Mouse (Mus musculus) embryonic fibroblast, embryonic 13.5 days (primary cell): ENCODE data around the gene Hsd17b13. TPM values are rescaled to one million over a fixed set of nuclear protein-coding genes. Genes with fewer than 3 reads are reported as not detected.

Experiments used
- H3K27ac ChIP-seq: 2 replicates; pipeline ENCODE4 v1.5.1; 2012; ENCODE audit warnings: low read length, control low read depth, inconsistent platforms; ENCODE audit not compliant: insufficient read depth
- H3K4me1 ChIP-seq: 2 replicates; pipeline ENCODE4 v1.6.1; 2011; ENCODE audit warnings: low read length; ENCODE audit not compliant: control insufficient read depth, insufficient read depth
- H3K4me3 ChIP-seq: 2 replicates; pipeline ENCODE4 v1.5.1; 2011; ENCODE audit warnings: mild to moderate bottlenecking, control low read depth, low read length; ENCODE audit not compliant: insufficient read depth
- CTCF ChIP-seq: IDR thresholded peaks from 2 replicates; pipeline ENCODE4 v1.5.1; 2011; ENCODE audit warnings: mild to moderate bottlenecking, control low read depth, low read length, moderate library complexity, borderline replicate concordance; ENCODE audit not compliant: insufficient read depth
- POLR2A ChIP-seq: IDR thresholded peaks from 2 replicates; pipeline ENCODE4 v1.6.1; 2011; ENCODE audit warnings: low read depth, mild to moderate bottlenecking, control low read depth, low read length, moderate library complexity
- polyA plus RNA-seq: library from polyadenylated mRNA; stranded (reverse); fragments of >200 nt; gene quantifications from 2 replicates; pipeline ENCODE4 v1.2.4, GENCODE M21; 2011; ENCODE audit warnings: low read depth; ENCODE audit not compliant: missing spikeins, insufficient read length

Hsd17b13 gene
- polyA plus RNA-seq, 1 experiment = not detected

DNA sequence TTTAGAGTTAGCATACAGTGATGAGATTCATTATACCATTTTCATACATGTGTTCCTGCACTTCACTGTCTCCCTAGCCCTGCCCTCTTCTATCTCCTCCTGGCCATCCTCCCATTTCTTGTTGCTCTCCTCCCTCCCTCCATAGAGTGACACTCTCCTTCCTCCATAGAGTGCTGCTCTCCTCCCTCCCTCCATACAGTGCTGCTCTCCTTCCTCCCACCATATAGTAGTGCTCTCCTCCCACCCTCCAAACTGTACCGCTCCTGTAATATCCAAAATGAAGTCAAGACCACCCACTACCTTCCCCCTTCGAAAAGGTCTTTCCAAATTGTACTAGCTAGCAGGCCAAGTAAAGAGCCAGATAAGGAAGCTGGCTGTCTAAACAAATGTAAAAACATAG, 53.5 kb downstream of the Hsd17b13 start:
- Histone ChIP-seq H3K4me1 (no peaks in the 10 kb centered on the region; the same call in 1 of the 2 replicates), H3K4me3 (no peak overlapping the region), H3K27ac (no peak overlapping the region)
- TF ChIP-seq CTCF = no peak
- TF ChIP-seq POLR2A = no peak

DNA sequence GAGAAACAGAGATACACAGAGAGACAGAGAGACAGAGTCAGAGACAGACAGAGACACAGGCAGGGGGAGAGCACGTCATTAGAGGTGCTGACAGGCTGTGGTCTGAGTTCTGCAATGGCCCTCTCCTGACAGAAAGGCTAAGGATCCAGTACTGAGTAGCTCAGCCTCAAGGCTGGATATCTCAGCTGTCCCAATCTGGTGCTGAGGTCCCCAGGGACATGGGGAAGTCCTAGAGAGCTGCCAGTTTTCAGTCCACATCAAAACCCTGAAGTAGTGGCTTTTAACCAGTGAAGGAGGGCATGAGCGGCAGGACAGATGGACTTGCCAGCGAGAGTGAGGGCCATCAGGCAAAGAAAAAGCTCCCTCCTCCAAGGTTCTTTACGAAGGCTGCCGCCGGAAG, 54.1 kb downstream of the Hsd17b13 start:
- Histone ChIP-seq H3K4me1 (no peaks in the 10 kb centered on the region; the same call in 1 of the 2 replicates), H3K27ac (no peak overlapping the region), H3K4me3 (no peak overlapping the region)
- TF ChIP-seq CTCF (no peak), POLR2A (no peak)

DNA sequence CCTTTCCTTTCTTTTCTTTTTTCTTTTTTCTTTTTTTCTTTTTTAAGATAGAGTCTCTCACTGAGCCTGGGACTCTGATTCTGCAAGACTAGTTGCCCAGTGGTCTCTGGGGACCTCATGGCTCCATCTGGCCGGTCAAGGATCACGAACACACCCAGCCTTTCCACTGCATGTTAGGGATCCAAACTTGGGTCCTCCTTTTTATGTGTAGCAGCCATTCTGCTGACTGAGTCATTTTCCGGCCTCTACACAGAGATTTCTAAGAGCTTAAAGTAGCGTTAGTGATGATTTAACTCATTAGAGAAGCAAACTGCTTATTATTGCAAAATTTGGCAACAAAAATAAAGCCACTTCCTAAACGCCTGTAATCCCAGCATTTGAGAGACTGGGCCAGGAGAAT, 54.8 kb downstream of the Hsd17b13 start:
- Histone ChIP-seq H3K4me1 (no peaks in the 10 kb centered on the region), H3K27ac (no peak overlapping the region), H3K4me3 (no peak overlapping the region)
- TF ChIP-seq CTCF = no peak
- no peak for TF ChIP-seq POLR2A

DNA sequence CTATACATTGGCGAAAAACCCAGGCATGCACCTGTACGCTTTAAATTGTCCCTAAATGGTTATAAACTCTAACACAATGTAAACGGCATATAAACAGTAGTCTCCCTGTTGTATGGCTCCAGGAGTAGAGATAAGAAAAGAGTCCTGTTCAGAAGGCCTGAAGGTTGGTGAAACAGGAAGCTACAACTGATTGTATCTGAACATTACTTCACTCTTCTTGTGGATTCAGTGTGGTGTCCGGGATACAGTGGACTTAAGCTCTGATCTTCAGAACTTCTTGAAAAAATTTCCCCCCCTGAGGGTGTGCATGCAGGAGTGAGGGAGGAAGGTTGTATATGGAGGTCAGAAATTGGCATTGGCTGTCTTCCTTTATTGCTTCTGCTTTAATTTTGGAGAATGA, 57.7 kb downstream of the Hsd17b13 start:
- H3K4me1 ChIP-seq = no peaks in the 10 kb centered on the region
- no peak overlapping the region for H3K27ac ChIP-seq
- TF ChIP-seq CTCF (no peak), POLR2A (no peak)
- no peak overlapping the region for H3K4me3 ChIP-seq

DNA sequence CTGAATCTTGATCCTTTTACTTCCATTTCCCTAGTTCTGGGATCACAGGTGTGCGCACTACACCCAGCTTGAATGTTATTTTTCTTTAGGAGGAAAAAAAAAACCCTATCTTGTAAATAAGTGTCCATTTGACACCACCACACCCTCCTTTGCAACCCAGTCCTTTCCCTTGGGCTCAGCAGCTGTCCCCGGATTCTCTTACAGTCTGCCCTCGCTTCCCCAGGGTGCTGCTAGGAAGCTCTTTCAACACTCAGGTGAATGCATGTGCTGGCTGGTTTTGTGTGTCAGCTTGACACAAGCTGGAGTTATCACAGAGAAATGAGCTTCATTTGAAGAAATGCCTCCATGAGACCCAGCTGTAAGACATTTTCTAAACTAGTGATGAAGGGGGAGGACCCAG, 59.0 kb downstream of the Hsd17b13 start:
- H3K27ac ChIP-seq = no peak overlapping the region
- H3K4me3 ChIP-seq = no peak overlapping the region
- H3K4me1 ChIP-seq = no peaks in the 10 kb centered on the region
- TF ChIP-seq CTCF (no peak), POLR2A (no peak)

DNA sequence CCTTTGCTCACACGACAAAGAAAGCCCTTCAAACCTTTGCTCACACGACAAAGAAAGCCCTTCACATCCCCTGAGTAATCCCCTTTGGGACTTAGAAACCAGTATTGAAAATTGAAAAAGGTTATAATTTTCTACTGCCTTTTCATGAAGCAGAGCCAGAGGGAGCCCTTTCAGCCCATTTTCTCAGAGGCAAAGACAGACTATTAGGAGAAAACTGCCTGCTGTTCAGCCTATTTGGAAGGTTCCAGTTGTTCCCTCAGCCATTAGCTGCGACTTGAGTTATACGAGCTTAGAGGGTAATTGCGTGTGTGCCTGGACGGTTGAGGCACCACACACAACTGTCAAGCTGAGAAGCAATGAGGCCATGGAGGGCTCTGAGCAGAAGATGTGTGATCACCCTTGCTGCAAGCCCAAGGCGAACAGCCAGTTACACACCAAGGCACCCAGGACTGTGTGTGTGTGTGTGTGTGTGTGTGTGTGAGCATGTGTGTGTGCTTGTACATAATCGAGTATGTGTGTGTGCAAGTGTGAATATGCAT, 59.8 kb downstream of the Hsd17b13 start:
- H3K4me1 ChIP-seq = no peaks in the 10 kb centered on the region
- TF ChIP-seq POLR2A = no peak
- TF ChIP-seq CTCF = no peak; the same call in 1 of the 2 replicates
- no peak overlapping the region for H3K27ac ChIP-seq
- H3K4me3 ChIP-seq = no peak overlapping the region

DNA sequence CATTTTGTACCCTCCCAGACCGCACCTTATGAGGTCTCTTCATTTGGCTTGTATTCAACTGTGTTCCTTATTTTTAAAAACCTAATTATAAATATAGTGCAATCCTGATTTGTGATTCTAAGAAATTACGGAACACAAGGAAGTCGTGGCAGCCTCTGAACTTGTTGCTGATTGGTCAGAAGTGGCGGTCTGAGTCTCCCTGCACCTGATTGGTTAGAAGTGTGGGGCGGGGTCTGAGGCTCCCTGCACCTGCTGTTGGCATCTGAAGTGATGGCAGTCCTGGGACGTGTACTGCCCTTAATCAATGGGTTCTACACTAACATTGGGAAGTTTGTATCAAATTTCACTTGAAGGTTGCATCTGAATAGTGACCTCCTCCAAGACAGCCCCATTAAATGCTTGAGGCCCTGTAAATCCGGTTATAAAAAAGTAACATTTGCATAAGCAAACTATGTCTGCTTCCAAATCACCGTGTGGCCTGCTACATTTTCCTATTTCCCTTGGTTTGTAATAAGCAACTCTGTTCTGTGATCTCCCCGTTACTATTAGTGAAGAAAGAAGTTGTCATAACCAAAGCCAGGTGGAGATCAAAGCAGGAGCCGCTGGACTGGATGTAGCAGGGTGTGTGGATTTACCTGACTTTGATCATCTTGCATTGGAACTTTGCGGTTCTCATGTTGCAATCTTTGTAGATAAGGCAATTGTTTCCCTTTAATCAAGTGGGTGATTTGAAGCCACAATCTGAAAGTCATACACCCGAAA, 60.4 kb downstream of the Hsd17b13 start:
- TF ChIP-seq POLR2A (no peak), CTCF (no peak)
- H3K4me1 ChIP-seq = no peaks in the 10 kb centered on the region
- no peak overlapping the region for H3K27ac ChIP-seq
- H3K4me3 ChIP-seq = no peak overlapping the region

DNA sequence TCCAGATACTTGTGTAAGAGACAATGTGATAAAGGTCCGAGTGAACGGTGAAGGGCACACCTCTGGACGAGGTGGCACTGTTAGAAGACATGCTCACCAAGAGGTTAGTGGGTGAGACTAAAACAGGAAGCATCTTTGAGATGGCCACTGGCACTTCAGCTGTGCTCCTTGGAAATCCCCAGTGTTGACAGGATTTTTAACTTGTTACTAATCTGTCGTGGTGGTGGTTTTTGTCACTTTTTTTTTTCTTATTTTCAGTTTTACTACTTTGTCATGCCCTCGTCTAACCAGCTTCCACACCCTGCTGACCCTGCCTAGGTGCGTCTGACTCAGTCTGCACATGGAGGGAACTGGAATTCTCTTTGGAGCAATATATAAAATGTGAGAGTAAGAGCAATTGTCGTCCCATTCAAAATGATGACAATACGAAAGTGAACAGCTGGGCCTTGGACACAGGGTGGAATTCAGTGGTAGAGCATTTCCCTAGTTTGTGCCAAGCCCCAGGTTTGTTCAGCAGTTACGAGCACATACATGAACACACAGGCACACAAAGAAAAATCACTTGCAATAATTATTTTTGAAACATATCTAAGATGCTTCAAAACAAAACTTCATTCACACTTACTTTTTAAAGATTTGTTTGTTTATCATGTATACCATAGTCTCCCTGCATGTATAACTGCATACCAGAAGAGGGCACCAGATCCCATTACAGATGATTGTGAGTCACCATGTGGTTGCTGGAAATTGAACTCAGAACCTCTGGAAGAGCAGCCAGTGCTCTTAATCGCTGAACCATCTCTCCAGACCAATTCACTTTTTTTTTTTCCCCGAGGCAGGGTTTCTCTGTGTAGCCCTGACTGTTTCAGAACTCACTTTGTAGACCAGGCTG, 62.6 kb downstream of the Hsd17b13 start:
- TF ChIP-seq POLR2A (no peak), CTCF (no peak)
- Histone ChIP-seq H3K4me3 (no peak overlapping the region), H3K4me1 (no peaks in the 10 kb centered on the region), H3K27ac (no peak overlapping the region)

DNA sequence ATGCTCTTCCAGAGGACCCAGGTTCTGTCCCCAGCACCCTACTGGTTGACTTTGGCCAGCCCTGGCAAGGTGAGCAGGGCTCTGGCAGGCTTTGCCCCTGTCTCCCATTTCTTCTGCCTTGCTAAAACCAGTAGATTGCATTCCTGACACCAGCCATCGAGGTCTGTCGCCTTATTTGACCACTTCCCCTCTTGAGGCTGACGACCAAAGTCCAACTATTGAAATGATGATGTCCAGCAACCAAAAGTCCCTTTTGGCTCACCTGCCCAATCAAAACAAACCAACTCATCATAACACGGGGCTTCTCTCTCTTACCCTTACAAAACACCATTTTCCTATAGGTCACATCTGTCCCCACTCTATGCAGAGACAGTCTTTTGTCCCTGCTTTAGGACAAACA, 64.1 kb downstream of the Hsd17b13 start:
- Histone ChIP-seq H3K27ac (no peak overlapping the region), H3K4me1 (no peaks in the 10 kb centered on the region), H3K4me3 (no peak overlapping the region)
- TF ChIP-seq POLR2A = no peak

DNA sequence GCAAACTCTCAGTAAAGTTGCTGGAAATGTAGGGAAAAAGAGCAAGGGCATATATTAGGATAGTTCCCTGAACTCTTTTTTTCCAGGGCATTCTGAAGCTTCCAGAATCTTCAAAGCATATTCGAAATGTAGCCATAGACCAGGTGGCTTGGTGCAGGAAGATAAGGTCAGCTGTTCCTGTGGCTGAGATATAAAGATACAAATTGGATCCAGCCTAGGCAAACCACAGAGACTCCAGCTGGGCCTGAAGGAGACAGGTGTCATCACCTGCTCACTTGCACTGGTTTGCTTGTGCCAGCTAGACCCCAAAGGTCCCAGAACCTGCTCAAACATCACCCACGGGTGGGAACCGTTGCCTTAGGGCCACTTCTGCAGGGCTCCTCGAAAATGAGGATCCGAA, 65.7 kb downstream of the Hsd17b13 start:
- Histone ChIP-seq H3K4me3 (no peak overlapping the region), H3K4me1 (no peaks in the 10 kb centered on the region), H3K27ac (no peak overlapping the region)
- no peak for TF ChIP-seq CTCF
- no peak for TF ChIP-seq POLR2A

DNA sequence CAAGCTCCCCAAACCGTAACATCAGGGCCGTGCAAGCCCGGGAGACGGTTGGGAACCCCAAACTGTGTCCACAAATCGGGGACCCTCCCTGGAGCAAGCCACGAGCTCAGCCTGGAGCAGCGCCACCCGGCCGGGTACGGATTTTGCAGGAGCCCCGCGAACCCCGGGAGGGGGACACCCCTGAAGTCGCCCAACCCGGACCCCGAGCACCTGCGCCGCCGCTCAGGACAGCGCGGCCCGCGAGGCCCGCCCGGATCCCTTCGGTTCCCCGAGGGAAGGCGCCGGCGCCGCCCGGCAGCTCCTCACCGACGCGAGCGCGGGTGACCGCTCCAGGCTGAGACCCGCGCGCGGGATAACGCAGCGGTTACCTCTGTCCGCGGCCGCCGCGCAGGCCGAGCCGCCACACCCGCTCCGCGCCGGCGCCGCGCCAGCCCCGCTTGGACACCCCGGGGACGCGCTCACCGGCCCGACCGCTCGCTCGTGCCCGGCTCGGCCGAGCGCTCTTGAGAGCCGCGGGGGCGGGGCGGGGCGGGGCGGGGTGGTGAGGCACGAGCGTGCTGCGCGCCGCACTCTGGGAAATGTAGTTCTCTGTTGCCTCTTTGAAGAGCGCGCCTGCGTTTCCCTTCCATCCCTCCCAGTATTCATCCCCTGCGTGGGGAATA, 66.3 kb downstream of the Hsd17b13 start, which contains the start of gene Klhl8:
TSS of gene Klhl8 (minus strand) at position 512 of the 662 bp plus-strand sequence.
- Histone ChIP-seq H3K27ac (no peak within 1 kb of the TSS), H3K4me3 (peak within 1 kb of the TSS; percentile 57), H3K4me1 (no peaks in the 10 kb centered on the region)
- TF ChIP-seq CTCF = no peak
- TF ChIP-seq POLR2A = peak; percentile 57; the same call in 1 of the 2 replicates
